16 mouse cellular contexts compared by ENCODE assay signal in the genomic region with DNA sequence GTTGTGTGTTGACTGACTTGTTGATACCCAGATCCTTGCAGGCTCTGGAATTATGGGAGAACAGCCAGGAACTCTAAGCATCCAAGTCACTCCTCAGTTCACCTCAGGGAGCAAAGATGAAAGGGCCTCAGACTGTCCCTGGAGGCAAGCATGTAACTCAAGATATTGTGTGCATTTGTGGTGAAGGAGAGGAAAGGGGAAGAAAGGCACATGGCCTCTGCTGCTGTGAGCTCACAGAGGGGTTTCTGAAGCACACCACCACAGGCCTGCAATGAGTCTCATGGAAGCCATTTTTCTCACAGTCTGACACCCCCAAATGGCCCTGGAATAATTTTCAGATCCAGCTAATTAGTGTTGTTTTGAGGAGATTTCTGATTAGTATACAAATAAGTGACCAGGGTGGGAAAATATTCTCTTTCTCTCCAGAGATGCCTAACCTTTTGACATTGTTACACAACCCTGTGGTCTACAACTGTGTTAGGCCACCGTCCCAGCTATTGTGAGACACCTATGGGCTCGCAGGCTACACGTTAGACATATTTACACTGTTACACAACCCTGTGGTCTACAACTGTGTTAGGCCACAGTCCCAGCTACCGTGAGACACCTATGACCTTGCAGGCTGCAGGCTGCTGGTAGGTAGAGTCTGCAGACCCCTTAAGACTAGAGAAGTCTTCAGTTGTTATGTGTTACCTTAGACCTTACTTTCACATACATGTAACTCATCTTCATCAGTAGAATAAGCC.
"Had no signal": no experiment of that assay in that cellular context is flagged by ENCODE, and none has a peak within 500 bp of the region (broad histone marks: within the 10 kb centered on the region; RNA-seq: fewer than 3 reads in every experiment).

No protein-coding gene starts in this region.

- ATAC-seq: intestine, embryonic 16.5 days; midbrain, embryonic 15.5 days had no signal

- H3K27me3 ChIP-seq: limb, embryonic 12.5 days; lung, embryonic 15.5 days; midbrain, embryonic 15.5 days; neural tube, embryonic 12.5 days had no signal

- H3K9ac ChIP-seq: limb, embryonic 12.5 days; lung, embryonic 15.5 days; midbrain, embryonic 15.5 days; neural tube, embryonic 12.5 days had no signal

- DNase-seq: kidney, adult 8-10 months; kidney, postnatal 25 days; lung, postnatal 14 days; retina, postnatal 1 day; right cerebral cortex, postnatal 4 days; spleen, adult 18-20 months; thymus, adult 18-20 months; thymus, postnatal 14 days had no signal

- H3K4me3 ChIP-seq: left cerebral cortex, adult 2 months; limb, embryonic 12.5 days; lung, embryonic 15.5 days; midbrain, embryonic 15.5 days; neural tube, embryonic 12.5 days had no signal

- H3K36me3 ChIP-seq: lung, embryonic 15.5 days had no signal

- H3K27ac ChIP-seq: left cerebral cortex, adult 2 months; limb, embryonic 12.5 days; lung, embryonic 15.5 days; macrophage; midbrain, embryonic 15.5 days; neural tube, embryonic 12.5 days had no signal

- H3K9me3 ChIP-seq: limb, embryonic 12.5 days; lung, embryonic 15.5 days; midbrain, embryonic 15.5 days; neural tube, embryonic 12.5 days had no signal

- H3K4me2 ChIP-seq: limb, embryonic 12.5 days; lung, embryonic 15.5 days; midbrain, embryonic 11.5 days; midbrain, embryonic 15.5 days; neural tube, embryonic 12.5 days had no signal

- H3K4me1 ChIP-seq: limb, embryonic 12.5 days; midbrain, embryonic 15.5 days had no signal
